8 mouse cellular contexts compared by ENCODE assay signal in genomic region chr8:91199876-91200275, GRCm38 (mm10). TPM values are rescaled to one million over a fixed set of nuclear protein-coding genes. Genes with fewer than 3 reads are reported as not detected.
DNase-seq lines count a peak whose midpoint lies in the region; ATAC-seq and TF ChIP-seq lines count a peak whose summit lies in the region.

Aktip (minus strand) TSS chr8:91199976.

- no peaks in the 10 kb centered on the region for H3K36me3 ChIP-seq in kidney, embryonic 14.5 days (ENCODE audit: control insufficient read depth, insufficient read depth, low read length)
- no peaks in the 10 kb centered on the region for H3K36me3 ChIP-seq in hindbrain, postnatal 0 days (ENCODE audit: insufficient read depth, low read length)
- H3K36me3 ChIP-seq in midbrain, embryonic 14.5 days (ENCODE audit: control insufficient read depth, insufficient read depth, low read length) = no peaks in the 10 kb centered on the region

- H3K4me3 ChIP-seq in kidney, embryonic 14.5 days (ENCODE audit: low read length) = no peak within 1 kb of the TSS
- H3K4me3 ChIP-seq in hindbrain, postnatal 0 days (ENCODE audit: low read length) = no peak within 1 kb of the TSS
- H3K4me3 ChIP-seq in midbrain, embryonic 14.5 days (replicated peaks; ENCODE audit: low read depth, low read length) = no peak within 1 kb of the TSS

- H3K9me3 ChIP-seq in kidney, embryonic 14.5 days (ENCODE audit: control insufficient read depth, low read length) = no peaks in the 10 kb centered on the region
- H3K9me3 ChIP-seq in hindbrain, postnatal 0 days (ENCODE audit: low read length) = no peaks in the 10 kb centered on the region
- no peaks in the 10 kb centered on the region for H3K9me3 ChIP-seq in midbrain, embryonic 14.5 days (ENCODE audit: control insufficient read depth, low read length)

- DNase-seq in kidney, postnatal 10 days = no peak
- no peak for DNase-seq in adrenal gland, postnatal 14 days
- no peak for DNase-seq in gastrocnemius, postnatal 25 days
- DNase-seq in hindbrain, postnatal 0 days (ENCODE audit: low spot score) = no peak
- DNase-seq in midbrain, embryonic 14.5 days = no peak
- DNase-seq in cerebellum, adult 8-10 months = no peak
- no peak for DNase-seq in ovary, adult 18-20 months (ENCODE audit: low spot score)

- H3K4me2 ChIP-seq in kidney, embryonic 14.5 days (replicated peaks; ENCODE audit: low read depth, low read length) = no peak within 1 kb of the TSS
- H3K4me2 ChIP-seq in hindbrain, postnatal 0 days (ENCODE audit: low read depth, low read length) = no peak within 1 kb of the TSS
- H3K4me2 ChIP-seq in midbrain, embryonic 14.5 days (ENCODE audit: low read length) = no peak within 1 kb of the TSS

- no peaks in the 10 kb centered on the region for H3K4me1 ChIP-seq in kidney, embryonic 14.5 days (ENCODE audit: control insufficient read depth, insufficient read depth, low read length)
- no peaks in the 10 kb centered on the region for H3K4me1 ChIP-seq in hindbrain, postnatal 0 days (ENCODE audit: insufficient read depth, low read length)
- no peaks in the 10 kb centered on the region for H3K4me1 ChIP-seq in midbrain, embryonic 14.5 days (ENCODE audit: control insufficient read depth, insufficient read depth, low read length)

- H3K27me3 ChIP-seq in kidney, embryonic 14.5 days (ENCODE audit: control insufficient read depth, insufficient read depth, low read length) = no peaks in the 10 kb centered on the region
- no peaks in the 10 kb centered on the region for H3K27me3 ChIP-seq in hindbrain, postnatal 0 days (ENCODE audit: insufficient read depth, low read length)
- no peaks in the 10 kb centered on the region for H3K27me3 ChIP-seq in midbrain, embryonic 14.5 days (ENCODE audit: control insufficient read depth, insufficient read depth, low read length)

- no peak for ATAC-seq in kidney, embryonic 14.5 days (ENCODE audit: low FRiP score, low TSS enrichment)
- no peak for ATAC-seq in hindbrain, postnatal 0 days
- ATAC-seq in midbrain, embryonic 14.5 days (ENCODE audit: low FRiP score, low TSS enrichment) = no peak

- H3K27ac ChIP-seq in kidney, embryonic 14.5 days (ENCODE audit: low read depth, low read length) = no peak within 1 kb of the TSS
- H3K27ac ChIP-seq in hindbrain, postnatal 0 days = no peak within 1 kb of the TSS
- no peak within 1 kb of the TSS for H3K27ac ChIP-seq in midbrain, embryonic 14.5 days (replicated peaks; ENCODE audit: low read depth, low read length)

- H3K9ac ChIP-seq in kidney, embryonic 14.5 days (ENCODE audit: low read depth, low read length) = no peak within 1 kb of the TSS
- H3K9ac ChIP-seq in hindbrain, postnatal 0 days (replicated peaks; ENCODE audit: low read length) = no peak within 1 kb of the TSS
- H3K9ac ChIP-seq in midbrain, embryonic 14.5 days (replicated peaks; ENCODE audit: low read length) = no peak within 1 kb of the TSS

- 96% methylated on average over 7 of the region's 7 CpGs for WGBS in kidney, embryonic 14.5 days
- 88% methylated on average over 7 of the region's 7 CpGs for whole genome bisulfite sequencing in hindbrain, postnatal 0 days
- 94% methylated on average over 7 of the region's 7 CpGs for WGBS in midbrain, embryonic 14.5 days

- TF ChIP-seq CTCF in hindbrain, postnatal 0 days (IDR thresholded peaks at IDR 0.05; ENCODE audit: low read depth) = no peak

RNA-seq across cellular contexts. Expression of gene Aktip, which starts in this region (rescaled TPM):
- polyA plus RNA-seq in kidney, embryonic 14.5 days (2014; fragmentation: Nextera tagmentation; extraction: Ambion mirVana) = 60.3 and 69.5 TPM in 2 replicates
- total RNA-seq in adrenal gland, postnatal 14 days (2021) = 33.8 and 37.0 TPM in 2 replicates
- 10 to 100 TPM; 33.2 to 38.1 TPM for total RNA-seq in gastrocnemius, postnatal 25 days (2021)
- 186 and 211 TPM in 2 replicates for total RNA-seq in hindbrain, postnatal 0 days (2014; rRNA removed)
- 131 and 134 TPM in 2 replicates for polyA plus RNA-seq in hindbrain, postnatal 0 days (2015; fragmentation: Nextera tagmentation; extraction: Ambion mirVana)
- 131 and 143 TPM in 2 replicates for polyA plus RNA-seq in midbrain, embryonic 14.5 days (2014; fragmentation: Nextera tagmentation; extraction: Ambion mirVana)
